Mouse (Mus musculus) adrenal gland, postnatal 0 days (tissue): ENCODE data around the gene Fadd. TPM values are rescaled to one million over a fixed set of nuclear protein-coding genes. Genes with fewer than 3 reads are reported as not detected.

Experiments
- polyA plus RNA-seq: library from polyadenylated mRNA; unstranded; fragments of >200 nt; fragmentation: Nextera tagmentation; extraction: Ambion mirVana; gene quantifications from 2 replicates; pipeline ENCODE4 v1.2.1, GENCODE M21; 2015

Fadd gene
- 8.1 and 11.6 TPM in 2 replicates for polyA plus RNA-seq

DNA sequence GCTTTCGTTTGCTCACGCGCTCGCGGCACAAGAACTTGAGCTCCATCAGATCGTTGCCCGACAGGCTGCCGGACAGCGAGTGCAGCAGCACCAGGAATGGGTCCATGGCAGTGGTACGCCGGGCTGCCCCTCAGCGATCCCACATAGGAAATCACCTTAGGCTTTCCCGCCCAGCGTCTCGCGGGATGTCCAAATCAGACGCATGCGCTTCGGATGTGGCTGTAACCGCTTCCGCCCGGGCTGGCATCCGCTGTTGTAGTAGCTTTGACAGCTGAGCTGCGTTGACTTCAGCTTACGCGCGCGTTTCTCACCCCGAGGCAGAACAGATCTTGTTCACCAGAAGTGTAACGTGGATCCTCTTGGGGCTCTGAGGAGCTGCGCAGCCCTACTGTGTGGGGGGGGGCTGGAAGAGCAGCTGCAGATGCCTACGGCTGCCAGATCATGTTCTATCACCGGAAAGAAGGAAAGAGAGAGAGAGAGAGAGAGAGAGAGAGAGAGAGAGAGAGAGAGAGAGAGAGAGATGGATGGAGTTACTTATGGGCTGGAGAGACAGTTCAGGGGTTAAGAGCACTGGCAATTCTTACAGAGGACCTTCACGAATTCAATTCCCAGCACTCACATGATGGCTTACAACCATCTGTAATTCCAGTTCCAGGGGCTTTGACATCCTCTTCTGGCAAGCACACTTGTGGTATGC is at the start of gene Fadd:
Fadd (minus strand) TSS at position 180 of the 697 bp plus-strand sequence.

DNA sequence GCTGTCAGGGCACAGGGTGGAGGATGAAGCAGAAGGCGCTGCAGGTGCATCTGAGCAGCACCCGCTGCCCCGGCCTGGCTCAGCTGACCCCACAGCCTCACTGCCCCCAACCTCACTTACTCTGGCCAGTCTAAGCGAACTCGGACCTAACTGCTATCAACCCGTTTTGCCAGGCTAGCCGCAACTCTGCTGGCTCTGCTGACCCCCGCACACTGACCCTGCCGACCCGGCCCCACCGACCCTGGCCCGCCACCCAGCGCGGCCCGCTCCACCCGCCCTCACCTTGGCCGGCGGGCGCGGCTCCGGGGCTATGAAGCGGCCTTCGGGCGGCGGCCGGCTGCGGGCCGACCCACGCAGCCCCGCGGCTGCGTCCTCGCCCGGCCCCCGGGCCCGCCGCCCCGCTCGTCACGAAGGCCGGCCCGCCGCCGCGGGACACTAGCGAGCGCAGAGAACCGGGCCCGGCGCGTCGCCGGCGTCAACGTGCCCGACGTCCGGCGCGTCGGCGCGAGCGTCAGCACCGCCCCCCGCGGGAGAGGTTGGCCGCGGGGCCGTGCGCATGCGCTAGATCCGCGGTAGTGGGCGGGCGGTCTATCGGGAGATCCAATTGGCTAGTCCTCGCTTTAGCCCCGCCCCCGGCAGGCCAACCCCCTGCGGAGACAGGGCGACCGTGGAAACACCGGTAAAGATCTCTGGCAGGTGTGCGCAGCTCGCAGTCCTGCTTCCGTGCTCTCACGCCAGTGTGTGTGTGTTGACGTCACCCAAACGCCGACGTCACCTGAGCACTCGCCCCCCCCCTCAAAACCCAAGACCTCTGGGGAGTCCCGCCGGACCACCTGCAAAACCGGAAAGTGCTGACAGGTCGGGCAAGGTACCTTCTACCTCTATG is 28.8 kb downstream of the Fadd start, which contains the start of gene Ppfia1:
Ppfia1 (minus strand) TSS at position 493 of the 886 bp plus-strand sequence.

Other genes with a start within 250 kb of the Fadd start
- gene Cttn, start 111.5 kb downstream of the Fadd start, polyA plus RNA-seq: 101 and 169 TPM in 2 replicates
- 15.7 and 18.5 TPM in 2 replicates for gene Ppfia1, start 28.7 kb downstream of the Fadd start, polyA plus RNA-seq
- 18.7 and 28.7 TPM in 2 replicates for gene Ano1, start 169.5 kb upstream of the Fadd start, polyA plus RNA-seq